Mouse (Mus musculus) heart, postnatal 10 days (tissue): ENCODE measurements around the gene Mast2. TPM values are rescaled to one million over a fixed set of nuclear protein-coding genes. Genes with fewer than 3 reads are reported as not detected.
A peak's percentile ranks its signal among the peaks of the same experiment; 100 is the strongest.

Experiments used
- DNase-seq, 2 experiments: peaks; one replicate each; pipeline ENCODE4 v3.0.0; 2021
- intact Hi-C: fragments of 180-260 bp; cut with DNase I; formaldehyde crosslinking; loops from one replicate; pipeline ENCODE4 v1.15.1; 2025
- total RNA-seq, 2 experiments: library from RNA; stranded (reverse); gene quantifications; 2 replicates each; pipeline ENCODE4 v1.2.3; 2021

Gene Mast2
- total RNA-seq = 10 to 100 TPM; 90.2 to 97.5 TPM

DNA sequence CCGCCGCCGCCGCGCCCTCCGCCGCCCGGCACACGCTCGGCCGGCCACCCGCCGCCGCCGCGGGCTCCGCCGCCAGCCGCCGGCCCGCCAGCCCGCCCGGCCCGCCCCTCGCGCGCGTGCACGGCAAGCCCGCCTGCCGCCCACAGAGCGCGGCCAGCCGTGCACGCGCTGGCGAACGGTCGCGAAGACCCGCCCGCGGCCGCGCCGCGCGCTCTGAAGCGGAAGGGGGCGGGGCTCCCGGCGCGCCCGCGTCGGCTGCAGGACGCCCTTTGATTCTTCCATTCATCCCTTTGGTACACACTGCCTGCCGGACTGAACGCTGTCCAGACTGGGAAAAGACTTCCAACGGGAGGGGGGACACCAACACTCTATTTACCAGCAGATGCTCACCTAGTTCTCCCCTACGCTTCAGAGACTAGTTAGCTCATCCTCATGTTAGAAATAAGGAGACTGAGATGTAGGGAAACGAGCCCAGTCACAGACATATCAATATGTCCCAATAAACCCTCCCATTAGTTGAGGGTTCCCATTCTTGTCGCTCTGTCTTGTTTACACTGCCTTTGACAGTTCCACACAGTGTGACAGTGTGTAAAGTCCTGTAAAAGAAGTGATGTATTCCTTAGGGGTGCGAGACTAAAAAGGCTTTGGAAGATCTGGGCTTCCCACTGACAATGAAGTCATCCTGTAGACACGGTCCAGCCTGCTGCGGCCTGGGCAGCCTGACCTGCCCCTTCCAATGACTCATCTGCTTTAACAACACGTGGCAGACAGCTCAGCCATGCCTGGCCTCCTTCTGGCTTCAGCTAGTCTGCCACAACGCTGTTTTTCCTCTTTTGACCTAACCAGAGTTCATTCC, at the start of gene Mast2:
TSS of gene Mast2 (minus strand) at position 58 of the 856 bp plus-strand sequence.
- peak; percentile 88 to 89 for DNase-seq
- intact Hi-C loops = loop anchor here (1.0 to 5.0 kb wide), 3 partner anchors 43 to 122 kb away; partner anchors contain the start of genes Gpbp1l1, Ipp and Tmem69

DNA sequence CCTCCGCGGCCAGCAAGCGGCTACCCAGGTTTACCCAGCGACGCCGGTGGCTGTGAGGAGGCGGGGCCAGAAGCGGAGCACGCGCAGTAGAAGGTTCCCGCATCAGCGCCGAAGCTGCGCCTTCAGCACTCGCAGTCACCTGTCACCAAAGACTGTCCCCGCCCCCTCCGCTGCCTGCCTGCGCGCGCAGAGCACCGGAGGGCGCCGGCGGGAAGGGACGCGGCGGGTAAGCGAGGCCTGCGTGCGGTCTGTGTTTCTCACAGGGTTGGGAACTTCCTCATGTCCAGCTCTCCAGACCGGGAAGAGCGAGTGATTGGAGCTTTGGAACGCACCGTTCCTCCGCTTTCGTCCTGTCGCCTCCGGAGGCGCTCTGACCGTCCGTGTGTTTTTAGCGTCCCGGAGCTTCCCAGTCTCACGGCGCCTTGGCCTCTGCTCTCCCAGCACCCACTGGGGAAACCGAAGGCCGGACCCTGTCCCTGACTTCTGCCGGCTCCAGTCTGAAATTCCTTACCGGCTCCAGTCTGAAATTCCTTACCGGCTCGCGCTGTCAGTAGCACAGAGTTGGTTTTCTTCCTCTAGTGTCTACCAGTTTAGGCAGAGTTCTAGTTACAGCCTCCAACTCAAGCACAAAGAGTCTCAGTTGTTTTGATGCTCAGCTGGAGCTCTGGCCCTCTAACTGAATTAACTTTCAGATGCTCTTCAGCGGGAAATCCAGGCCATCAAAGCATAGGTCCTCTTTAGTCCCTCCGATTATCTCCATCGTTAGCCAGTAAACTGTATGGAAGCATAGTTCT, 43.6 kb upstream of the Mast2 start, which contains the start of gene Ipp:
TSS of gene Ipp (plus strand) at position 125 of the 794 bp plus-strand sequence.
- DNase-seq = peak; percentile 95 to 96
- intact Hi-C loops = loop anchor here (1.0 to 5.0 kb wide), 2 partner anchors 43 to 50 kb away; partner anchors contain the start of genes Gpbp1l1, Mast2 and Tmem69

DNA sequence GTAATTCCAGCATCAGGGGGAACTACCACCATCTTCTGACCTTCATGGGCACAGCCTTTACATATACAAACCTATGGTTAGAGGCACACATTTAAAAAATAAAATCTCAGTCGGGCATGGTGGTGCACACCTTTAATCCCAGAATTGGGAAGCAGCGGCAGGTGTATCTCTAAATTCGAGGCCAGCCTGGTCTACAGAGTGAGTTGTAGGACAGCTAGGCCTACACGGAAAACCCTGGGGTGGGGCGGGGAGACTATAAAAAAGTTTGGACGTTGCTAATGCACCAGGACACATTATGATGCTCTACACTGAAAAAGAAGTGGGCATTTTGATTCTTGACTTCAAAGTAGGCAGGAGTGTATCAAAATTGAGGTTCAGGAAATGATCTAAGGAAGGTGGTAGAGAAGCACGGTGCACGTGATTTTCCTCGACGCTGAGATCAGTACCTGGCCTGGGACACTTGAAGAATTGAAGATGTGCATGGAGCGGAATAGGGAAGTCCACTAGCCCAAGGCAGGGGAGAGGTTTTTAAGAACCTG, 43.0 kb upstream of the Mast2 start:
- no peak for DNase-seq
- intact Hi-C loops = loop anchor here (1.0 to 5.0 kb wide), 2 partner anchors 43 to 50 kb away; partner anchors contain the start of genes Gpbp1l1, Mast2 and Tmem69

DNA sequence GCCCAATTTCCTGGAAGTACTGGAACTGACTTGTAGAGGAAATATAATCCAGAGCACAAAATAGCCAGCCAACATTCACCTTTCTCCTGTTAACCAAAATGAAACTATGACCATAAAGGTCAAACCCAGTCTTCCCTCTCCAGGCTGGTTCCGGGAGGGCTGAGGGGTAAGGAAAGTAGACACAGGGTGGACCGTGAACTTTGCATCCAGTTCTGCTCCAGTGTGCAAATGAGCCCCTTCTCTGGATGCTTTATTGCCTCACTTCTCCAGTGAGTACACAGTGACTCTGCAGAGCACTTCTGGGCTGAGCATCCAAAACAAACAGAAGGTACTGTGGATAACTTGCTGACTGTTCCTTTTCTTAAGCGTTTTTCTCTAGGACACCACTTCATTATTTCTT, 36.0 kb upstream of the Mast2 start:
- no peak for DNase-seq
- intact Hi-C loops = no loop called here

DNA sequence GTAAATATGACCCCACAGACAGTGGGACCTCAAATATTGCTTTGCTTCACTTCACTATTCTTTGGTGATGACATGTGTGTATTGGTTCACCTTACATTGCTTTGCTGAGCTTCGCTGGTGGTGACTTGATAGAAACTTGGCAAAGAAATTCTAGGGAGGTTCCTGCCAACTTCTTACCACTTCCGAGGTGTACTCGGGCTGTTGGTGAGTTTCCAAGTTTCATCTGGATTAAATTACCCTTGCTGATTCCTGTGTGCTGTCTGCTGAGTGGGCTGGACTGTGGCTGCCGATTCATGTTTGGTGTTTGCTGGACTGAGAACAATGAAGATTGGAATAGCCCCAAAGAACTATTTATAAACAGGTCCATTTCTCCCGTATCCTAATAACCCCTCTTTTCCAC, 29.7 kb upstream of the Mast2 start:
- intact Hi-C loops = no loop called here
- no peak for DNase-seq

DNA sequence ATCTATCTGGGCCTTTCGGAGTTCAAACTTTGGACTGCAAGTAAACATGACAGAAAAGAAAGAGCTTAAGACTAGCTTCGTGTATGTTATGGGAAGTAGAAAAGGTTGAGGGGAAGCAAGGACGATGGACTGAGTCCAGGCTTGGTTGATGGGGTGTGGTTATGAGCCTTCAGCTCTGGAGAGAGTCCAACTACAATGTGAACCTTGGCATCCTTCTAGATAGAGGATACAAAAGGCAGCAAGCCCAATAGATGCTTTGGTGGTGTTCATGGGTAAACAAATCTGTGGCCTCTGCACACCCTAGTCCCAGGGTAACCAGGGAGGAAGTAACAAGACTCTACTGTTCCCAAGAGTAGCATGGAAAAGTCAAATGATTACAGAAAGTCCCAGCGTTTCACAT, 28.5 kb upstream of the Mast2 start:
- peak; percentile 12 to 20 for DNase-seq
- intact Hi-C loops = no loop called here

DNA sequence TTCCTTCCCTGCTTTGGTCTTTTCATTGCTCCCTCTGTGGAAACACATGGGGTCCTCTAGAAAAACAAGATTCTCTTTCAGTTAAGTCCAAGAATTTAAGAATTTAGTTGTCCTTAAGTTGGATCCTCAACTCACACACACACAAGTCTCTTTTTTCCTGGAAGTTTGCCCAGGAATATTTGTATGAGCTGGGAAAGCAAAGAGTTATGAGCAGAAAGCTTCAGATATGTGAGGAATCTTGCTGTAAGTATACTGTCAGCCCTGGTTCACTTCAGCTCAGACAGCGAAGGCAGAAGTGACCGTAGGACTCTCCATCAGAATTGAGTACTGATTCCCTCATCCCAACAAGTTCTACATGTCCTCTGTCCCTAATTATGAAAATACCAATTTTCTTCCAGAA, 27.9 kb upstream of the Mast2 start:
- DNase-seq = peak; percentile 5 to 8
- intact Hi-C loops = no loop called here

DNA sequence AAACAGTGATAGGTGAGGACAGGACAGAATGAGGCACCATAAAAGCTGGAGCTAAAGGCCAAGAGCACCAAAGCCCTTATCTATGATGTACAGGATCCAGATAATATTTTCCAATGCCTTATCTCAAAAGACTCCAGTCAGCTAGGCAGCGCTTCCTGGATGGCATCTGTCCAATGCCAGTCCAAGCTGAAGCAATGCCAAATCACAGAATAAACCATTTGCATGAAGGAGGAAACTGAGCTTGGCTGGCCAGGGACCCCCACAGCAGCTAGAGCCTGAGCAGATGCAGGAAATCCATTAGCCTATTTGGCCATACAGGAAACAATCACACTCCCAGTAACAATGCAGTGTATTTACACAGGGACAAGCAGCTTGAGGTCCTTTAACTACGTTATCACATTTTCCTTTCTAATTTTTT, 27.1 kb upstream of the Mast2 start:
- intact Hi-C loops = no loop called here
- peak; percentile 57 to 58 for DNase-seq

DNA sequence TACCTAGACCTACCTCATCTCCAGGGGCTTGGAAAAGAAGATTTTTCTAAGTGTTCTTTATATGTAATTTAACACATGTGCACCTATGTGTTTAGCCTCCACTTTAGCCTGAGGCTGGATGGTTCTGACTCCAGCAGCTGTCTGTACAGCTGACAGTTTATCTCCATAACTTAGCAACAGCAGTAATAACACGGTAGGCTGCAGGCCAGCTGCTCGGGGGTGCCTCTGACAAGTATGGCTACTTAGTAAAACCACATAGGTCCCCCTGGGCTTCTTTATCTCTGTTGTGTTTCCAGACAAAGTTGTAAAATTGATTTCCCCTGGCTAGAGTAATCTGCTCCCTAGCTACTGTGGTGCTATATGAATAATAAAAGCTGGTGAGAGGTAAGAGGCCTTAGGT, 19.5 kb upstream of the Mast2 start:
- intact Hi-C loops = no loop called here
- DNase-seq = peak; percentile 61 to 62

DNA sequence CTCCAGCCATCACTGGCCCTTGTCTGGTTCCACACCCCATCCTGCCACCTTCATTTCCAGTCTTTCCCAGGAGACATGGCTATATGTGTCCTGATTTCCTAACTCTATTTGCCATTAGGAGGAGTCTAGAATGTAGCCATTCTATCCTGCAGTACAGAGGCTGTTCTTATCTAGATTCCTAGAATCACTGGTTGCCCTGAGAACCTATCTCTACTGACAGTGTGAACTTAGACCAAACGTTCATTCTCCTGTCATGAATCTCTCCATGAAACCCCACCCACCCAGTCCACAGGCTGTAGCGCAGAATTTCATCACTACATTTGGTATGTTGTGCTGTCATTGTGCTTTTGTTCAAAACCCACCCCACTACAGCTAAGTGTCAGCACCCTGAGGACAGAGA, 17.3 kb upstream of the Mast2 start:
- intact Hi-C loops = no loop called here

DNA sequence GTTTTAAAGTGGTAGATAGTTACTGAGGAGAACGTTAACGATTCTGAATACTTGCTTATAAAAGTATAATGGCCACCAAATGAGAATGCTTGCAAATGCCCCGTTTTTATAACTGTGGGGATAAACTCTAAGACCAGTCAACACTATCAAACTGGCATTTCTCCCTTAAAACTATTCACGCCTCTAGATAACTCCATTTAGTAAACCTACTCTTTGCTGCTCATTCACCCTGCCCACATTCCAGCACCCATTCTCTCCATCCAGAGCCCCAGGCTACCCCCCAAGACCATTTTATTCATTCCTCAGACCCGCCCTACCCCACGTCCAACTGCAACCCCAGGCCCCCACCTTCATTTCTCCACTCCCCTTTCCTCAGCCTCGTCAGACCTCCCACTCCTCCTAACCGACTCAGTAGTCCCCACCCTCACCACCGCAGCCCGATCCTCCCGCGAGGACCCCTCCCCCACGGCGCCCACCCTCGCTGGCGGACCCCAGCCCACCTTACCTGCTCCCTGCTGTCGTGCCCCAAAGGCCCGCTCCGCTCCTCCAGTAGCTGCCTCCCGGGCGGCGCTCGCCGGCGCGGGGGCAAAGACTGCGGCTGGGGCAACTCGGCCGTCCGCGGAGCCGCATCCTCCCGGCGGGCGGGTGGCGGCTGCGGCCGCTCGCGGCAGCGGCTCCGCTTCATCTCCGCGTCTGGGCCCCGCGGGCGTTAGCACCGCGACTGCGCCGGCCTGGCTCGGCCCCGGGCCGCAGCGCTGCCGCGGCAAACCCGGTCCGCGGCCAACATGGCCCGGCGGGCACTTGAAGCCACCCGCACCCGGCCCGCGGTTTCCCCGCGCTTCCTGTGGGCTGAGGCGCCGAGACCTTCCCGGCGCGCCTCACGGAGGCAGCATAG, 505 bp downstream of the Mast2 start:
- intact Hi-C loops = loop anchor here (1.0 to 5.0 kb wide), 3 partner anchors 44 to 121 kb away; partner anchors contain the start of genes Gpbp1l1, Ipp and Tmem69
- peak in 1 of 2 experiments; percentile 62 for DNase-seq

More for the DNA sequence above, 17.3 kb upstream of the Mast2 start:
- DNase-seq = no peak

DNA sequence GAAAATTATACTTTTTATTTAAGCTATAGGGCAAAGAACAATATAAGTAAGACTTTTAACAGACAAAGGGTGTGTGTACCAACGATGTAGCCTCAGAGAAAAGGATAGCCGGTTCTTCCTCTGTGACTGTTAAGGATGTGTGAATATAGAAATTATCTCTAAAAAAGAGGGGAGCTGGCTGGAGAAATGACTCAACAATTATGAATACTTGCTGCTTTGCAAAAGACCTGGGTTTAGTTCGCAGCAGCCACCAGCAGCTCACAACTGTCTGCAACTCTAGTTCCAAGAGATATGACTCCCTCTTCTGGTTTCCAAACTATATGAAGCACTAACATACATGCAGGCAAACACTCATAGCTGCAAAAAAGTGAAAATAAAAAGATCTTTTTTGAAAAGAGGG, 2.0 kb downstream of the Mast2 start:
- intact Hi-C loops = loop anchor here (5.0 kb wide), 2 partner anchors 95 to 120 kb away; partner anchors contain the start of genes Gpbp1l1 and Tmem69
- no peak for DNase-seq

DNA sequence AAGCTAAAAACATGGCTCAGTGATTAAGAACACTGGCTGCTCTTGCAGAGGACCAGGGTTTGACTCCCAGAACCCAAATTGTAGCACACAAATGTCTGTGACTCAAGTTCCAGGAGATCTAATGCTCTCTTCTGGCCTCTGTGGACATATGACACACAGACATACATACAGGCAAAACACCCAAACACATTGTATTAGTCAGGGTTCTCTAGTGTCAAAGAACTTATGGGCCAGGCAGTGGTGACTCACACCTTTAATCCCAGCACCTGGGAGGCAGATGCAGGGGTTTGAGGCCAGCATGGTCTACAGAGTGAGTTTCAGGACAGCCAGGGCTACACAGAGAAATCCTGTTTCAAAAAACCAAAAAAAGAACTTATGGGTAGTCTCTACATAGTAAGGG, 12.4 kb downstream of the Mast2 start:
- no peak for DNase-seq
- intact Hi-C loops = no loop called here

DNA sequence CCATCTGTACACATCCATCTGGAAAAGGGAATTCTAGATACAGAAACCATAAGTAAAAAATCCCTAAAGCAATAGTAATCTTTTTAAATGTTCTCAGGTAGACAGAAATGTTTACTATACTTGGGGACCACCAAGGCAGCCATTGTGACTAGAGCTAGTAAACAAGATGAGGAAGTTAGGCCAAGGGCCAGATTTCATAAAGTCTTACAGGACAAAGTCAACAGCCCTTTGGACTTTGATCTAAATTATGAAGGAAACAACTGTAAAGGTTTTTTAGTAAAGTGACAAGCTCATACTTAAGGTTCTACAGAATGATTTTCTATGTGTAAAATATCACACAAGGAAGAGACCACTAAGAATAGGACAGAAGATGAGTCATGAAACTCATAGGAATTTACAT, 14.0 kb downstream of the Mast2 start:
- intact Hi-C loops = loop anchor here (2.0 kb wide), 1 partner anchor 107 kb away; no protein-coding TSS in a partner anchor
- DNase-seq = no peak

DNA sequence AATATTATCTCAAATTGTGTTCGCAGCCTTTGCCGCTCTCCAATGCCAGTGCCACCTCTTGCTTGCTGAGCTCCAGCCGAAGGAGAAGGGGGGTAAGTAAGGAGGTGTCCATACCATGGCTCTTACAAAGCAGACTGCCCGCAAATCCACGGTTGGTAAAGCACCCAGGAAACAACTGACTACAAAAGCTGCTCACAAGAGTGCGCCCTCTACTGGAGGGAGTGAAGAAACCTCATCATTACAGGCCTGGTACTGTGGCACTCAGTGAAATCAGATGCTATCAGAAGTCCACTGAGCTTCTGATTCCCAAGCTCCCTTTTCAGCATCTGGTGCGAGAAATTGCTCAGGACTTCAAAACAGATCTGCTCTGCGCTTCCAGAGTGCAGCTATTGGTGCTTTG, 15.3 kb downstream of the Mast2 start:
- peak; percentile 63 to 80 for DNase-seq
- intact Hi-C loops = loop anchor here (2.0 kb wide), 1 partner anchor 106 kb away; no protein-coding TSS in a partner anchor

DNA sequence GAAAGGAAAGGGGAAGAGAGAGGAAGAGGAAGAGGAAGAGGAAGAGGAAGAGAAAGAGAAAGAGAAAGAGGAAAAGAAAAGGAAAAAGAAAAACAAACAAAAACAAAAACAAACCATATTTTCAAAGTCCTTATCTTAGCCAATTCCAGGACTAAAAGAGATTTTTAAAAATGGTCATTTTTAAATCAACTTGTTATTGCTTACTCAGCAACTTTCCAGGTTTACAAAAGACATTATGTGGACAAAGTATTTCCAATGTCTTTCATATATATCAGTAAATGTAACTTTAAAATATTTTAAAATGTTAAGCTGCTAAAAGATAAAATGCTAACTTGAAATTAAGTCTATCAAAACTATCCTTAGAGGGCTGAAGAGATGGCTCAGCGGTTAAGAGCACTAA, 24.6 kb downstream of the Mast2 start:
- intact Hi-C loops = no loop called here
- no peak for DNase-seq

DNA sequence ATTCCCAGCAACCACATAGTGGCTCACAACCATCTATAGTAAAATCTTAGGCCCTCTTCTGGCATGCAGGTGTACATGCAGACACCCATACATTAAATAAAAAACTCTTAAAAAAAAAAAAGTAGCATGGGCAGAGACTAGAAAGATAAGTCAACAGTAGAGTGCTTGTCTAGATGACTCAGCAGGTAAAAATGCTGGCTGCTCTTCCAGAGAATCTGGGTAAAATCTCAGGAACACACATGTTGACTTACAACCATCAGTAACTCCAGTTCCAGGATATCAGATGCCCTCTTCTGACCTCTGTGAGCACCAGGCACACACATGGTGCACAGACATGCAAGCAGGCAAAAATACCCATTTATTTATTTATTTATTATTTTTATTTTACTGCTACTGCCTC, 25.4 kb downstream of the Mast2 start:
- intact Hi-C loops = no loop called here
- DNase-seq = no peak

DNA sequence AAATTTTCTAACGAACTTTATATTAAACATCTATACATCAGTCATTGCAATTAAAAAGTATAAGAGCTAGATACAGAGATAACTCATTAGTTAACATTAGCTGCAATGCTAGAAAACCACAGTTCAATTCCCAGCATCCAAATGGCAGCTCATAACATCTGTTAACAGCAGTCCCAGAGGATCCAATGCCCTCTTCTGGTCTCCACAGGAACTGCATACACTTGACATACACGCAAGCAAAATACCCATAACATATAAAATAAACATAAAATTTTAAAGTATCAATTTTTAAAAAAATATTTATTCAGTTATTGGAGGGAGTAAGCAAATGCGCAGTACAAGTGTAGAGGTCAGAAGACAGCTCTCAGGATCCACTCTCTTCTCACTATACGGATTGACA, 28.4 kb downstream of the Mast2 start:
- DNase-seq = no peak
- intact Hi-C loops = no loop called here

DNA sequence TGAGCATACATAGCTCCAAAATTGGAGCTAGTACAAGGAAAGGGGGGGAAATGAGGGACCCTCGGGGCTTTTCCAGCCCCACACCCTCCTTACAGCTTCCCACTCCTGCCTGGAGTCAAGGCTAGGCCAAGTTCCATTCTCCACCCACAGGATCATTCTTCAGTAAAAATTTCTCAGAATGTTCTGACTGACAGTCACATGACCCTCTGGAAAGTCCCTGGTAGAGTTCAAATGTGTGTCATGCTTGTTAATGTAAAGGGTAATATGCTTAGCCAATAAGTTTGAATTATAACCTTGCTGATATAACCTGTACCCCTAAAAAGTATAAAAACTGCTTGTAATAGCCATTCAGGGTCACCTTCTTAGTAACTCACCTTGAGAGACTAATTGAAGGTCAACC, 41.8 kb downstream of the Mast2 start:
- intact Hi-C loops = no loop called here

DNA sequence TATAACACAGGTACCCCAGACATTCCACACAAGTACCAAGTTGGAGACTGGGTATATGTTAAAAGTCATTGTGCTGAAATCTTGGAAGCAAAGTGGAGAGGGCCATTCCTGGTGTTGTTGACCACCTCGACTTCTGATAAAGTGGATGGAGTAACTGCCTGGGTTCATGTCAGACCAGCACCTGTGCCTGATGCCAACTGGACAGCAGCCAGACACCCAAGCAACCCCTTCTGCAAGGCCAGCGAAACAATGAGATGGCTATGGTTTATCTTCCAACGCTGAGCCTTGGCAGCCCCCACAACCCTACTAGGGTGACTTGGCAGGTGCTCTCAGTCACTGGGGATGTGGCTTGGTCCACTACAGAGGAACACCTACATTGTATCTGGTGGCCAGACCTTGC, 42.8 kb downstream of the Mast2 start:
- peak; percentile 37 to 42 for DNase-seq
- intact Hi-C loops = no loop called here

More for the DNA sequence above, 41.8 kb downstream of the Mast2 start:
- no peak for DNase-seq
